Mouse (Mus musculus) kidney, postnatal 0 days (tissue): ENCODE results near the gene Ndufs2. TPM values are rescaled to one million over a fixed set of nuclear protein-coding genes. Genes with fewer than 3 reads are reported as not detected.

ENCODE experiments used
- ATAC-seq: fragments of 200-750 bp; cut with Nextera tagmentation; replicated peaks from 2 replicates; pipeline ENCODE4 v1.8.0; 2017; ENCODE audit warnings: low read depth, moderate number of reproducible peaks, moderate TSS enrichment, moderate library complexity; ENCODE audit not compliant: low FRiP score
- DNase-seq: peaks from one replicate; pipeline ENCODE4 v3.0.0-alpha.2; 2016; ENCODE audit warnings: low spot score
- H3K27ac ChIP-seq: fragments of 300-500 bp; sonication (generic); 2 replicates; pipeline ENCODE4 v1.5.1; 2014; ENCODE audit warnings: mild to moderate bottlenecking
- H3K27me3 ChIP-seq: fragments of 300-500 bp; sonication (generic); 2 replicates; pipeline ENCODE4 v1.6.1; 2014; ENCODE audit warnings: low read length, mixed read lengths; ENCODE audit not compliant: insufficient read depth
- H3K36me3 ChIP-seq: fragments of 300-500 bp; sonication (generic); 2 replicates; pipeline ENCODE4 v1.6.1; 2014; ENCODE audit warnings: low read length, mixed read lengths; ENCODE audit not compliant: insufficient read depth
- H3K4me1 ChIP-seq: fragments of 300-500 bp; sonication (generic); replicated peaks from 2 replicates; pipeline ENCODE4 v1.6.1; 2014; ENCODE audit warnings: antibody characterized with exemption, low read length, mixed read lengths; ENCODE audit not compliant: insufficient read depth
- H3K4me2 ChIP-seq: fragments of 300-500 bp; sonication (generic); 2 replicates; pipeline ENCODE4 v1.6.1; 2014; ENCODE audit warnings: mild to moderate bottlenecking, low read length, moderate library complexity, mixed read lengths
- H3K4me3 ChIP-seq: fragments of 300-500 bp; sonication (generic); replicated peaks from 2 replicates; pipeline ENCODE4 v1.5.1; 2014; ENCODE audit warnings: low read depth, low read length
- H3K9ac ChIP-seq: fragments of 300-500 bp; sonication (generic); 2 replicates; pipeline ENCODE4 v1.6.1; 2014; ENCODE audit warnings: low read depth, low read length
- H3K9me3 ChIP-seq: fragments of 300-500 bp; sonication (generic); replicated peaks from 2 replicates; pipeline ENCODE4 v1.6.1; 2016; ENCODE audit warnings: low read length, inconsistent platforms, mixed read lengths
- CTCF ChIP-seq: IDR thresholded peaks from 2 replicates; pipeline ENCODE4 v1.5.1; 2016; ENCODE audit warnings: antibody characterized with exemption, low read depth, mild to moderate bottlenecking, moderate library complexity
- WGBS: fragments of 180-500 bp; shearing (Covaris S2); extraction: QIAGEN DNeasy Blood & Tissue Kit; methylation state at CpG from one replicate; pipeline ENCODE4 v1.1.7; 2014; 5-methylcytosine and 5-hydroxymethylcytosine counted together
- polyA plus RNA-seq: library from polyadenylated mRNA; unstranded; fragments of >200 nt; fragmentation: Nextera tagmentation; extraction: Ambion mirVana; gene quantifications from 2 replicates; pipeline ENCODE4 v1.2.1, GENCODE M21; 2015

Gene Ndufs2
- polyA plus RNA-seq, 1 experiment from 2014 or later: 375 TPM

- 88% methylated on average over 12 of the region's 12 CpGs for WGBS
- no peak for DNase-seq
- no peak for TF ChIP-seq CTCF
- no peaks in the 10 kb centered on the region for H3K9me3 ChIP-seq
- H3K27me3 ChIP-seq: no peaks in the 10 kb centered on the region
- H3K36me3 ChIP-seq: peaks cover 47% of the 10 kb centered on the region
- ATAC-seq: no peak
- H3K9ac ChIP-seq: no peak overlapping the region
- H3K27ac ChIP-seq: no peak overlapping the region
- peaks cover 12% of the 10 kb centered on the region; the same call in 1 of the 2 replicates for H3K4me1 ChIP-seq
- no peak overlapping the region for H3K4me3 ChIP-seq
- H3K4me2 ChIP-seq: no peak overlapping the region
These were observed 23.0 kb upstream of the Ndufs2 start for GRCm38 (mm10) chr1:171274171-171274570.

- no peak for TF ChIP-seq CTCF
- no peak for ATAC-seq
- WGBS: 88% methylated on average over 3 of the region's 3 CpGs
- Histone ChIP-seq H3K4me2 (no peak overlapping the region), H3K4me1 (peaks cover 12% of the 10 kb centered on the region; the same call in 1 of the 2 replicates), H3K9ac (no peak overlapping the region), H3K36me3 (peaks cover 35% of the 10 kb centered on the region), H3K4me3 (no peak overlapping the region), H3K9me3 (no peaks in the 10 kb centered on the region), H3K27me3 (no peaks in the 10 kb centered on the region), H3K27ac (no peak overlapping the region)
- DNase-seq: no peak
These were observed 20.9 kb upstream of the Ndufs2 start for GRCm38 (mm10) chr1:171272086-171272485.

- no peak for TF ChIP-seq CTCF
- Histone ChIP-seq H3K4me2 (peak overlapping the region; percentile 83), H3K4me3 (0 out of 2 replicates have a peak overlapping the region, but pooled peaks have one; percentile 64), H3K27ac (peak overlapping the region; percentile 63; the same call in 1 of the 2 replicates), H3K9me3 (no peaks in the 10 kb centered on the region), H3K36me3 (peaks cover 30% of the 10 kb centered on the region), H3K27me3 (no peaks in the 10 kb centered on the region), H3K4me1 (peaks cover 12% of the 10 kb centered on the region; the same call in 1 of the 2 replicates), H3K9ac (0 out of 2 replicates have a peak overlapping the region, but pooled peaks have one; percentile 64)
- no peak for DNase-seq
- ATAC-seq: no peak
- 68% methylated on average over 10 of the region's 10 CpGs for WGBS
These were observed 20.4 kb upstream of the Ndufs2 start for GRCm38 (mm10) chr1:171271622-171272021.

- peak overlapping the region; percentile 64; the same call in 1 of the 2 replicates for H3K9ac ChIP-seq
- H3K27me3 ChIP-seq: no peaks in the 10 kb centered on the region
- H3K4me3 ChIP-seq: peak overlapping the region; percentile 64
- WGBS: 38% methylated on average over 9 of the region's 9 CpGs
- peaks cover 26% of the 10 kb centered on the region for H3K36me3 ChIP-seq
- H3K4me1 ChIP-seq: peaks cover 12% of the 10 kb centered on the region; the same call in 1 of the 2 replicates
- no peaks in the 10 kb centered on the region for H3K9me3 ChIP-seq
- ATAC-seq (no peak), DNase-seq (no peak)
- H3K4me2 ChIP-seq: peak overlapping the region; percentile 83
- H3K27ac ChIP-seq: peak overlapping the region; percentile 63
- TF ChIP-seq CTCF: no peak
These were observed 20.0 kb upstream of the Ndufs2 start for GRCm38 (mm10) chr1:171271196-171271595.

DNA sequence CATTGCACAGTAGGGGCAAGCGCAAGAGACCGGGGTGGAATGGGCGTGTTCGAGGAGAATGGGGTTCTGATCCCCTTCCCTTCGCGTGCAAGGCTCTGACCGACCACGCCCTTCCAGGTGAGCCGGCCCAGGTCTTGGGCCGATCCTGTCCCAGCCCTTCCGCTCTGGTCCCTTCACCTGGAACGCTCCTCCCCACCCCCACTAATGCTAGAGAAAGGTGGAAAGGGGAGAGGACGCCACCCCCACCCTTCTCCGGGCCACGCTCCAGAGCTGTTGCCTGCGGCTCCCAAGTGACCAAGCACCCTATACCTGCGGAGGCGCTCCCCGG, 19.3 kb upstream of the Ndufs2 start:
- H3K4me2 ChIP-seq: peak overlapping the region; percentile 83
- H3K4me3 ChIP-seq: peak overlapping the region; percentile 64
- peaks cover 12% of the 10 kb centered on the region; the same call in 1 of the 2 replicates for H3K4me1 ChIP-seq
- under 1% methylated on average over 19 of the region's 19 CpGs for WGBS
- no peaks in the 10 kb centered on the region for H3K9me3 ChIP-seq
- peak; percentile 56 for DNase-seq
- peaks cover 20% of the 10 kb centered on the region for H3K36me3 ChIP-seq
- H3K9ac ChIP-seq: peak overlapping the region; percentile 64
- no peaks in the 10 kb centered on the region for H3K27me3 ChIP-seq
- H3K27ac ChIP-seq: peak overlapping the region; percentile 63
- ATAC-seq: peak; percentile 89
- TF ChIP-seq CTCF: no peak

- Histone ChIP-seq H3K27ac (peak within 1 kb of the TSS; percentile 63), H3K4me2 (peak within 1 kb of the TSS; percentile 83), H3K4me3 (peak within 1 kb of the TSS; percentile 64), H3K27me3 (no peaks in the 10 kb centered on the region), H3K9ac (peak within 1 kb of the TSS; percentile 64), H3K9me3 (no peaks in the 10 kb centered on the region), H3K4me1 (peaks cover 12% of the 10 kb centered on the region; the same call in 1 of the 2 replicates), H3K36me3 (peaks cover 15% of the 10 kb centered on the region)
- WGBS: 3% methylated on average over 36 of the region's 36 CpGs
- DNase-seq (peak; percentile 93), ATAC-seq (peak; percentile 95)
- TF ChIP-seq CTCF: no peak
These were observed 18.8 kb upstream of the Ndufs2 start, which contains the start of gene B4galt3 for GRCm38 (mm10) chr1:171269848-171270572. Gene B4galt3, plus strand, starts transcription at chr1:171270328.
